Mouse (Mus musculus) left cerebral cortex, adult 9 months (tissue): ENCODE data around the gene Flvcr1.
"Not testable (repeated sequence)": the region's sequence is repeated elsewhere in the genome, so short reads cannot be mapped to it uniquely, and the experiment has no call there.

Experiments used
- DNase-seq, 2 experiments: peaks; one replicate each; pipeline ENCODE4 v3.0.0; 2022; ENCODE audit warnings: low spot score in 2 of 2

The Flvcr1 gene

DNA sequence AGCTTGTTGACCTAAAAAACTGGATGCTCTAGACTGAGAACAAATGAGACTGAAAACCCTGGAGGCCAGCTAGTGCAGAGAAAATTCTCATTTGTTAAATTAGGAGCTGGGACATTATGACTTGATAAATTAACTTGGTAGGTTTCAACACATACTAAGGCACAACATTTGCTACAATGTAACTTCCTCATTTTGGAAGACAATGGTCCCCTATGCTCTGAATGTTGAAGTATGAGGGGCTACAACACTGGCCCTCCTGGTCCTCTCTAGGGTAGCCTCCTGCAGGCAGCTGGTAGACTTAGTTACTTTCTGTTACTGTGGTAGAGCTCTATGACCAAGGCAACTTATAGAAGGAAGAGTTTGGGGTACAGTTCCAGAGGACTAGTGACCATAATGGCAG is 15.4 kb upstream of the Flvcr1 start:
- DNase-seq: no peak

DNA sequence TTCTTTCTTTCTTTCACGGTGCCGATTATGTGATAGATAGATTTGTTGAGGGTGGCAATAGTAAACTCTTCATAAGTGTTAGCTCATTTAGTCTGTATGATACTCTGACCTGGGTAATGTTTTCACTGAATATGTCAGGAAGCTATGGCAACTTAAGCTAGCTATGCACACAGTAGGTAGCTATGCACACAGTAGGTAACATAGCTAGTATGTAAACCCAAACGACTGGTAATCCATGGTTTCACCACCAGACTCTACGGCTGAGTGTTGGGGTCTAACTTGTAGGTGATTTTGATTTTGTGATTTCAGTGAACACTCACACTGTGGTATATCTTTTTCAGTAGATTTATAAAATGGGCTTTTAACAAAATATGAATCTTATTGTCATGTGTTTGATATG is 12.0 kb upstream of the Flvcr1 start:
- no peak for DNase-seq

DNA sequence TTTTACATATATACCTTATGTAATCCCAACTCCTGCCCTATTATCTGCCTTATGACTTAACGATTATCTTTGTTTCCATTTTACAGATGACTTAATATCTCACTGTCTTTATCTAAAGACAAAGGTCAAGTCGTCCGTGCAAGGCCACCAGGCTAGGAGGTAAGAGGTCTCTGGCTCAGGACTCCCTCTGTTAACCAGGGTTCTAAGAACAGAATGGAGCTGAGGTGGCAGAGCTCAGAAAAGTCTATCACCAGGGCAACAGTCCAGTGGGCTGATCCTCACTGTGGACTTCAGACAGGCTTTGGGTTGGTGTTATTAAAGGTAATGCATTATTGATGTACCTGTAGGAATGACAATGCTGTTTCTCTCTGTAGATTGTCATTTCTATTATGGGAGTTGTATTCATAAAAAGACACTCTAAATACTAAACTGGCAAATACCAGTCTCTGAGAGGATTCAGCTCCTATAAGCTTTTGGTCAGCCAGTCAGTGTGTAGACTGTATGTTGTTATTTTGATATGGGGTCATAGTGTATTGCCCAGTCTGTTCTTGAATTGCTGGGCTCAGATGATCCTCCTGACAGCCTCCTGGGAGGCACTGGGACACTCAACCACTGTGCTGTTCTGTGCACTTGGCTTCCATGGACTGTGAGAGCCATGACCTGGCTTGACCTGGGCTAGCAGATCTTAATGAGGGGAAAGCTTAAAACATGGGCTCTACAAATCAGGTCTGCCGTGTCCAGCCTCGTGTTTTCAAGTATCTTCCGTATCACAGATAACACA is 10.8 kb upstream of the Flvcr1 start, which contains the start of gene Spata45:
Gene Spata45 (plus strand): TSS at position 86 of the 781 bp plus-strand sequence.
- DNase-seq: no peak

DNA sequence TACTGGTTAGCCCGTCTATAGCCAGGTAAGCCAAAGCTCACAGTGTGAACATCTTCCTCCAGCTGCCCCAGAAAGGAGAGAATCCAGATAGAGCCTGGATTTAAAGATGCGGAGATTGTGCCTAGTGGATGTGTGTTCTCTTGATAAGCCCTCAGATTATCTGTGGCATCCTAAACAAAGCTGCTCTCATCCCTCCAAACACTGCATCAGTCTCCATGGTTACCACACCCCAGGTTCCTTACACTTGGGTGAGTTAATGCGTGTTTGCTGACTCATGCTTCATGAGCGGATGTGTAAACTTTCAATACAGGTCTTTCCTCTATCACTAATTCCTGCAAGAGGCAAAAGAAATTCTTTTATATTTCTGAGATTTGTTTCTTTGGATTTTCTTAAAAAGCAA is 9.7 kb upstream of the Flvcr1 start:
- DNase-seq: peak in 1 of 2 experiments; percentile 14

DNA sequence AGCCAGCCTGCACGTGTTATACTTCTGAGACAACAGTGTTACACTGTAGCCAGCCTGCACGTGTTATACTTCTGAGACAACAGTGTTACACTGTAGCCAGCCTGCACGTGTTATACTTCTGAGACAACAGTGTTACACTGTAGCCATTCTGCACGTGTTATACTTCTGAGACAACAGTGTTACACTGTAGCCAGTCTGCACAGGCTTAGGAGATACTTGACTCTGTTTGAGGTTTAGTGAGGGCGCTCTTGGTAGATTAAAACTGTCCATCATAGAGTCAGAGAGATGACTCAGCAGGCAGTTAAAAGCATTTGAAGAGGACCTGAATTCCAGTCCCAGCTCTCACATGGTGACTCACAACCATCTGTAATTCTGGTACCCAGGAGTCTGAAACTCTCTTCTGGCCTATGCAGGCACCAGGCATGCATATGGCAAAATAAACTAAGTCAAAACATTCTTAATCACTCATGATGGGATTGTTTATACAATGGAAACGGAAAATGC is 5.0 kb upstream of the Flvcr1 start:
- DNase-seq: not testable (repeated sequence)

DNA sequence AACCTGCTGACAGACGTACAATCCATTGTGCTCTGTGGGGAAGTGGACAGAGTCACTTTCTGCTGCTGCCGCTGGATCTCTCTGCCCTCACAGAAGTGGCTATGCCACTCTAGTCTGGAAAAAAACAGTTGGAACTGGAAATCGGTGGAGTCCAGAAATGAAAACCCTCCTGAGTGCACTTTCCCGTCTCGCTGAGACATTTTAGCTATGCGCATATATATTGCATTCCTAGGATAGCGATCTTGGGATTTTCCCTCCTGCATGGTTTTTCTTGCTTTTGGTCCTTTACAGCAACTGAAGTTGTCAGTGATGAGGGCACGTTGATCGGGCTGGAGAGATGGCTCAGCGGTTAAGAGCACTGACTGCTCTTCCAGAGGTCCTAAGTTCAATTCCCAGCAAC is 4.2 kb upstream of the Flvcr1 start:
- DNase-seq: no peak

DNA sequence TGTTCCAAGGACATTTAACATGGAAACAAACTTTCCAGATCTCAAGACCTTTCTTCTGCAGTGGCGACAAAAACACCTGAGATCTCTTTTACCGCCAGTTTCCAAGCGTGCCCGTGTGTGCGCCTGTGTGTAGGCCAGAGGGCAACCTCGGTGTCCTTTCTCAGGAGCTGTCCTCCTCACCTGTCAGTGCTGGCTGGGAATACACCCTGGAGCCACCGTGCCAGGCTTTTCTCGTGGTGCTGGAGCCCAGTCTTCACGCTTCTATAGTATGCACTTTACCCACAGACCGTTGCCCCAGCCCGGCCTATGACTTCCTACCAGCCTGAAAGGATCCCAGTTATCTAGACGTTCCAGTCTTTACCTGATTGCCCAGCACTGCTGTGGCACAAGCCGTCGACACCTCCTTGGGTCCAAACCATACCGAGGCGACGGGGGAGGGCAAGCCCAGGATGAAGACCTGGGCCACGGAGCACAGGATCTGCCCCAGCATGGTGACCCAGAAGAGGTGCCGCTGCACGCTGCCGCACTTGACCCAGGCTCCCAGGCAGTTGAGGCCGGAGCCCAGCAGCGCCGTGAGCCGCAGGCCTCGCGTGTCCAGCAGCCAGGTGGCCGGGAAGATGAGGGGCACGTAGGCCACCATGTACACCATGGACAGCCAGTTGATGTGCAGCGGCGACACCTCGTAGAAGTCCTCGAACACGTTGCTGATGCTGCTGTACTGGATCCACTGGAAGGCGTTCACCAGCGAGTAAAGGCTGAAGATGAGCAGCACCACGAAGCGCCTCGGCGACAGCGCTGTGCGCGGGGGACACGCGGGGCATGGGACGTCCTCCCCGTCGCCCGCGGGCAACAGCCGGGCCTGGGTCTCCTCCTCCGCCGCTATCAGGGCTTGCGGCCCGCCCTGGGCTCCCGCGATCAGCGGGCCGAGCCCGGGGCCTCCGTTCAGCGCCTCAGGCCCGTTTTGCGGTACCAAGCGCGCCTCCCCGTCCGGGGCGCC is 644 bp downstream of the Flvcr1 start:
- peak in 1 of 2 experiments; percentile 37 for DNase-seq

DNA sequence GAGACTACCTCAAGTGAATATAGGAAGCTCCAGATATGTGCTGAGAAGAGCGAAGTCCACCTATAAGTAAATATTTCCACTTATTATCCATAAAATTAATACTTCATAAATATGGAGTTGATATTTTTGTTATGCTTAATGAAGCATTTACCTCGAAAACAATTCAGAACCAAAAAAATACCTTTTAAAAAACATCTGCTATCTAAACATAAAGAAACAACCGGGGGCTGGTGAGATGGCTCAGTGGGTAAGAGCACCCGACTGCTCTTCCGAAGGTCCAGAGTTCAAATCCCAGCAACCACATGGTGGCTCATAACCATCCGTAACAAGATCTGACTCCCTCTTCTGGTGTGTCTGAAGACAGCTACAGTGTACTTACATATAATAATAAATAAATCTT is 2.2 kb downstream of the Flvcr1 start:
- DNase-seq: not testable (repeated sequence)

DNA sequence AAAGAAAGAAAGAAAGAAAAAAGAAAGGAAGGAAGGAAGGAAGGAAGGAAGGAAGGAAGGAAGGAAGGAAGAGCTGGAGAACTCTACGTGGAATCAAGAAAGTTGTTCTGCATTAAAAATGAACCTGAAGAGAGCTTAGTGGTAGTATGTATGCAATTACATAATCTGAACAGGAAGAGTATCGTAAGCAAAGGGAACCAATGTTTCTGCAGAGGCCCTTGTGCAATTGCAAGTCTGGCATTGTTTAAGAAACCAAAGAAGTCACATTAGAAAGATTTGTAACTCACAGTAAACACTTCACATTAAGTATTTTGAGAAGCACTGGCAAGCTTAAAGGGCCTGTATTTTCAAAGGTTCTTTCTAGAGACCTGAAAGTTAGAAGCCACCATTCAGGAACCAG is 2.8 kb downstream of the Flvcr1 start:
- DNase-seq: no peak

DNA sequence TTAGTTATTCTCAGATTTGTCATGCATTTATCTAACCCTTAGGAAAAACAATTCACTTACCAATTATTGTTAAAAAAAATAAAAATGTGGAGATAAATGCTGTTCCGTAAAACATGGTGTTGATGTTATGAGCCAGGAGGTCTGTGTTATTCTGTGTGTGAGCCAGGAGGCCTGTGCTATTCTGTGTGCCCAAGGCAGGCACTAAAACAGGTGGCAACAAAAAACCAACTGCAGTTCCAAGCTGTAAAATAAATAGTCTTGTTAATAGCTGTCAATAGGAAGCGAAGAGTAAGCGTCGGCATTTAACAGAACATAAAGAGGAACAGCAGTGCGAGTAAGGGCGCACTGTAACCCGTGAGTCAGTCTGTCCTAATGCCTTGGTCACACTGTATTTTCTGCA is 4.9 kb downstream of the Flvcr1 start:
- no peak for DNase-seq

DNA sequence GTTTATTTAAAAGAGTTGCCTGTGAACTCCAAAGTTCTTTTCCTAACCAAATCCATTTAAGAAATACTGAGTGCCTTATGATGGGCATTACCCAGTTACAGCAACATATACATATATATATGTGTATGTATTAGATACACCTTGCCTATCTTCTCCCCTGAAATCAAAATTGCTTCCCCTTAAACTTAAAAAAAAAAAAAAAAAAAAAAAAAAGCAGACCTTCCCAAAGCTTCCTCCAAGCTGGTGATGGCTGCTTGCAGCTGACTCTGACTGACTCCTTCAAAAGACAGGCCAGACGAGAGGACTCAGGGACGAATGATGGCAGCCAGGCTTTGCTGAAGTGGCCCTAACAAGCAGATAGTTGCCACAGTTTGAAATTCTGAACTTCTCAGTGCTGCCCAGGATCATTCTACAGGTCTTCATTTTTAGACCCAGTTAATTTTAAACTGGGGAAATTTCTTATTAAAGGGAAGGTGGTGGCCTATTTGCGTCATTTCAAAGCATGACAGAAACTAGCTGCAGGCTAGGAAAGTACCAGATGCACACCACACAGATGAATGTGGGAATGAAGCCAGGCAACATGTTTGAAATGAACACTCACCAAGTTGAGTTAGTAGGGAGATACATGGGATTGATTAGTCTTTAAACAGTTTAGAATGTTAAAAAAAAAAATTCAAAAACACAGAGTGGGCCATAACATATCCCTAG is 5.6 kb downstream of the Flvcr1 start:
- DNase-seq: no peak

DNA sequence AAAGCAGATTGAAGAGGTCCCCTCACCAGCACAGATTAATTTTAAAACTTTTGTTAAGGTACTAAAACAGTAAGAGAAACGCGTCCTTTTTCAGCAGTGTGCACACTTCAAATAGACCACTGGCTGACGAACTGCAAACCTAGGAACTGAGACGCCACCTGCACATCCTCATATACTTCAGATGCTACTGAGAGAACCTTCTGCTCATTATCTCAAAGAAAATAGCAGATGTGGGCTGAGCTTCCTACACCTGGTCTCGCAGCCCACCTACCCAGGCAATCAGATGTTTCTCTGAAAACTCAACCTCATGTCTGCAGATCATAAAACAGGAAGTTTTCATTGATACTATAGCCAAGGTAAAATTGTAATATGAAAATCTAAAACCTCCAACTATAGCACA is 6.2 kb downstream of the Flvcr1 start:
- no peak for DNase-seq

DNA sequence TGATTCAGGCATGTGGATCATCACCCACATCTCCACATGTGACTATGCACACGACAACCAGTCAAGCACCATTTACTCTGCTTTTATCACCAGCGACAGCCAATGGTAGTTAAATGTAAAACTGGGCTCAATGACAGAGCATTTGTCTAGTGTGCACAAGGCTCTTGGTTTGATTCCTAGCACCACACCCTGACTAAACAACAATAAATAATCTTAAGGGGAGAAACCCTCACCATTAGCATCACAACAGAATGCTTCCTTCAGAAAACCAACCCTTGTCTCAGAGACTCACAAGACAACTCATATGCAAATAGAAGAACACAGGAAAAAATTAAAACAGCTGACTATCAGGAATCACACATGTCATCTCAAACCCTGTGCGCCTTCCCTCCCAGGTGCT is 11.7 kb downstream of the Flvcr1 start:
- DNase-seq: no peak

DNA sequence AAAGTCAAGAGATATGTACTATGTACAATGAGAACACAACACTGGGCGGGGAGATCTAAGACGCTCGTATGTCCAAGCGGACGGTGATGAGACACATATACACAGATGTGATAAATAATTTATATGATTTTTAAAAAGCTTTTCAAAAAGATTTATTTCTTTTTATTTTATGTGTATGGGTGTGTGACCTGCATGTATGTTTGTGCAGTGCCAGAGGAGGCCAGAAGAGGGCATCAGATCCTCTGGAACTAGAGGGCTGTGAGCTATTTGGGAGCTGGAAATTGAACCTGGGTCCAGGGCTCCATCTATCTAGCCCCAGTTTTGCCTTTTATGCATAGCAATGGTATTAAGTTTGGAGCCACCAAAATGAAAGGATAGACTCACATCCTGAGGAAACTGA is 17.3 kb downstream of the Flvcr1 start:
- no peak for DNase-seq

DNA sequence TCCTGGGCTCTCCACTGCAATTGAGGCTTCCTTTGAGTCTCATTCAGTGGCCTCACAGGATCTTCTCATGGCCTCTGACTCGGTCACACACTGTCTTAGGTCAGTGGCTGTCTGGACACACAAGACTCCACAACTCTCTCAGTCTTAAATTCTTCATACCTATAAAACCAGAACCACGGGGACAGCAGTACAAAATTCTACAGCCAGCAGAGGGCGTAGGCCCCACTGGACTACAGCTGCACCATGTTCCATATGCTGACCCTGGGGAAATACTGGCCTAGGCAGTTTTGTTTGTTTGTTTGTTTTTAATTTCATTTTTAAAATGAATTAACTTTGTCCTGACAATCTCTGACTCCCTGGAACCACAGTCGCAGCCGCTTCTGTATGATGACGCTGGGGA is 23.8 kb downstream of the Flvcr1 start:
- DNase-seq: no peak

DNA sequence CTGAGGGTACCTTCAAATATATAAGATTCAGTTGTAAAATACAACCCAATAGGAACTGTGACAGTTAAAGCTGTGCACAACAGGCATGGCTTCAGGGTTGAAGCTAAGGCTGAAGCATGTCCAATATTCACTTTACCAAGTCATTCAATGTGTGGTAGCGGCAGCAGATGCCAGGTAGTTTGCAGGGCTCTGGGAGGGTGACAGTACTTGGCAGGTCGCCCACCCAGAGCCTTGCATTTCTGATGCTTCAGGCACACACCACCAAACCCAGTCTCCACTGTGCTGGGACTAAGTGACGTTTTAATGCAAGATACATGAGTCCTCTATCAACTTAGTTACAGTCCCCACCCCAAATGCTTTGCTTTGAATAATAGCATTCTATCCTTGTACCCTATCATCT is 25.3 kb downstream of the Flvcr1 start:
- DNase-seq: no peak

DNA sequence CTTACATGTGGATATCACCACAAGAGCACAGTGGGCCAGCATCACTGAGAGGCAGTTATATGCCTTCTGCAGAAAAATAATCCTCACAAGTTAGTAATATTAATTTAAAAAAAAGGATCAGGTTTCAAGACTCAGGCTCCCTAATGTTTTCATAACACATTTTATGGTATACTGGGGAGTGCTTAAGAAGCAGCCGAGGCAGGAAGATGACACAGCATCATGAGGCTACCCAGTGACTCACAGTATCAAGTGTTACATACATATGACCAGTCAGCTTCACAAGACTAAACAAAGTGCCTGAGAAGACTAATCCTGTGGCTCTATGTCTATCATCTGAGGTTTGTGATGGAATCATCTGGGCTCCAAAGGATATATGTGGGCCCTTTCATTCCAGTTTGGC is 27.9 kb downstream of the Flvcr1 start:
- DNase-seq: no peak

DNA sequence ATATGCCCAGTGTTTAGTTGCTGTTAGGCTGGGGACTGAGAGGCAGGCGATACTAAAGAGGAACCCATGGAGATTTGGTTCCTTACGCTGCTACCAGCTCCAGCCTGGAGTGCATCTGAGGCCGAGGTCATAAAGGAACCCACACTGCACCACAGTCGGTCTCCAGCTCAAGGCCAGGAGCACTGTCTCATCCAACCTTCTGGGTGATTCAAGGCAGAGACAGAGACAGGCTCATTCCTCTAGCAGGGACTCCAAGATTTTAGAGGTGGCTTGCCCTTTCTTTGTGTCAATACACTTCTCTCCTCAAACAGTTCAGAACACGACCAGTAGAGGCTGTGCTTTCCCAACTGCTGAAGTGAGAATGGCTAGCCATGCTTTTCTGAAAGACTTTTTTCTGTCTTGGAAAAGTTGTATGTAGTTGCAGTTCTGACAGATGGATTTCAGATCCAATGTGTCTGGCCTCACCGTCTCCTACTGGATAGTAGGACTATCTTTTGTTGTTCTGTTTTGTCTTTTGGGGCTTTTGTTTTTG is 29.5 kb downstream of the Flvcr1 start:
- no peak for DNase-seq

DNA sequence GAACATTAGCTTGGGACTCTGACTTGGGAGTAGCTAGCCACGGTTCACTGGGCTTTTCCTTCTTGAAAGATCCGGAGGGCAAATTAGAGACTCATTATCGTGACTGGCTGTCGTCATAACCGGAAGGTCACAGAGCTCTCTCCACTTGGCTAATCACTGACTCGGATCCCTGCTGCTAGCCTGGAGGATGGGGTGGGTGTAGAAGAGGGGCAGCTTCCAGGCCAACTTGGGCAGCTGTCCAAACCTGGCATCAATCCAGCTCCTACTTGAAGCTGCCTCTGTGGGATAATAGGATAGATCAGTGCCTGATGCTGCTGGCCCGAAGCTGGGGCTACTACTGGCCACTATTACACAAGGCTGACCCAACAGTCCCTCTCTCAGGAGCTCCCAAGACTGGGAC is 30.4 kb downstream of the Flvcr1 start:
- DNase-seq: peak in 1 of 2 experiments; percentile 29

DNA sequence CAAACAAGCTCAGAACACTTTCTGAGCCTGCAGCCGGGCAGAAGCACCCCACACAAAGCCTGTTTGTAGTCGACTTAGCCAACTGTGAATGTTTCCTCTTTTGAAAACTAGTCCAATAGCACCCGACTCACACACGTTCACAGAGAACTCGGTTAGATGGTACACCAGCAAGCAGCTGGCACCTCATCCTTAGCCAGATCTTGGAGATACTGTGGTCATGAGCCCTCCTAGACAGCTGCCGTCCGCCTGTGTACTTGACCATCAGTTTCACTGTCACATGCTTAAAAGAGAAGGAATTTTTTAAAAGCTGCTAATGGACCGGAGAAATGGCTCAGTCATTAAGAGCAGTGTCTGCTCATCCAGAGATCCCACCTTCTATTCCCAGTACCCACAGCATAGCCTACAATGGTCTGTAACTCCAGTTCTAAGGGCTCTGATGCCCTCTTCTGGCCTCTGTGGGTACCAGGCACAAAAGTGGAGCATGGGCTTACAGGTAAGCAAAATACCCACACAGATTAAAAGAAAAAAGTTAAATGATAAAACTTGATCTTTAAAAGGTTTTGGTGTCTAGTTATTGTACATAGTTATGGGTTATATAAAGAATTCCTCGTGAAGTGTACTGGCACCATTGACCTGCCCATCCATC is 36.4 kb downstream of the Flvcr1 start:
- DNase-seq: no peak

DNA sequence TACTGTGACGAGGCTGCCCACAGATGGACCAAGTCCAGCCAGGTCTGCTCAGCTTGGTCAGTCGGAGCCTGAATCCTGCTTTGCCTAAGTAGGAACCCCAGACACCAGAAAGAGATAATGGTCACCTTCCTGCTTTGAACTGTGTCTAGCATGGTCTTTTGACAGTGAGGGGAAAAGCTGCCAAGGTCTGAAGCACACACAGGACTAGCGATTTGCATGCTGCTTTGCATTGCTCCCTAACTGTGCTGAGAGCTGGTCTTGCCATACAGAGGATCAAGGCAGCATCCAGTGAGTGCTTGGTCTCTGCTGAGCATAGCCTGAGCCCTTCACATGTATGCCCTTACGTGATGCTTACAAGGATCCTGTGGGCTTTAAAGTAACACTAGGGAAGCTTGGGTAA is 44.5 kb downstream of the Flvcr1 start:
- DNase-seq: no peak
